Mouse (Mus musculus): ENCODE results near the gene Sik3. TPM values are rescaled to one million over a fixed set of nuclear protein-coding genes. Genes with fewer than 3 reads are reported as not detected.

The Sik3 gene
- polyA plus RNA-seq, 1 experiment from 2014 or later: 12.6 TPM

DNA sequence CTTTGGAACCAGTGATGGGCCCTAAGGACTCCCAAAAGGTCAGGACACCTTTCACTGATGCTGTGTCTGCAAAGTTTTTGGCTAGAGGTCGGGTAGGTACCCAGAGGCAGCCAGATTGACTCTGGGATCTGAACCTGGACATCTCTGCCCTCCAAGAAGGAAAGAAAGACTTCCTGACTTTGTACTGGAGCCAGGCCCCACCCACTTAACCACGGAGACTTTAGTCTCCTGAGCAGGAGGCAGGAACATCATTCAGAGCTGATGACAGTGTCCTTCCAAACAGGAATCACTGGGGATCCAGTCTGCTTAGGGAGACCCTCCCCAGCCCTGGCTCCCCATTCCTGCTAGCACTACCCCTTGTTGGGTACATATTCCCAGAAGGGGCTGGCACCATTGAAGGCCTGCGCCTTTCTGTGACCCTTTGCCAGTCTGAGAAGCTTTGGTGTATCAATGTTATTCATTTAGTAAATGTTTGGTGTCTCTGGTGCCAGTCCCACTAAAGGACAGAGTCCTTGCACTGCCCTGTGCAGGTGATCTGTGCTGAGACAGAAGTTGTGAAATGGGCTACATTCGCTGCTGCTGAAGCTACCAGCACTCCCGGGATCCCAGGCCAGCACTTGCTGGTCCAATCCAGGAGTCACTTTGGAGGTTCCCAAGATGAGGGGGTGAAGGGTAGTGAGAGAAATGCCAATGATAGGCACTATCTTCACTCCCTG lies 212.5 kb downstream of the Sik3 start:
- ATAC-seq (ENCODE audit: low FRiP score, low read depth): no peak
- Histone ChIP-seq H3K9ac (replicated peaks) (no peak overlapping the region), H3K4me2 (replicated peaks) (no peak overlapping the region), H3K4me3 (no peak overlapping the region), H3K27ac (replicated peaks) (no peak overlapping the region), H3K4me1 (no peaks in the 10 kb centered on the region), H3K36me3 (peaks cover 36% of the 10 kb centered on the region), H3K27me3 (peaks cover 13% of the 10 kb centered on the region; the same call in 1 of the 2 replicates), H3K9me3 (no peaks in the 10 kb centered on the region)
- WGBS: 69% methylated on average over 5 of the region's 5 CpGs

DNA sequence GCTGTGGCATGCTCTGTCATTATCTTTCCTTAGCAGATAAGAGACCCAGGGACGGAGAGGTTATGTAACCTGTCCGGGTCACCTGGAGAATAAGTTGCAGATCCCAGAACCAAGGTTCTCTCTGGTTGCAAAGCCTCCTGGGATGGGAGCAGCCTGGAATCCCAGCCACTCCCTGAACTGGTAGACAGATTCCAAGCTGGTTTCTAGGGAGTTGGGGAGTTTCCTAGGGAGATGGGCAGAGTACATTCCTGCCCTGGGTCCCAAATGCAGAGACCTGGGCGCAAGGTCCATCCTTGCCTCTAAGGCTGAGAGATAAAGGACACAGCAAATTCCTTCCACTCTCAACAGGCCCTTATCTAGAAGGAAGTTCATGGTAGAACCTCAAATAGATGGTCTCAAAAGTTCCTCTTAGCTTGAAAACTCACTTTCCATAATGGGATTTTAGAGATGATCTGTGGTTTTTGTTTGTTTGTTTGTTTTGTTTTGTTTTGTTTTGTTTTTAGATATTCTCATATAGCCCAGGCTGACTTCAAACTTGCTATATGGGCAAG lies 214.5 kb downstream of the Sik3 start:
- no peak for ATAC-seq (ENCODE audit: low FRiP score, low read depth)
- no peak overlapping the region for H3K4me2 ChIP-seq (replicated peaks)
- H3K9ac ChIP-seq (replicated peaks): no peak overlapping the region
- no peaks in the 10 kb centered on the region for H3K9me3 ChIP-seq
- peaks cover 30% of the 10 kb centered on the region for H3K27me3 ChIP-seq
- peaks cover 16% of the 10 kb centered on the region for H3K36me3 ChIP-seq
- no peak overlapping the region for H3K27ac ChIP-seq (replicated peaks)
- peaks cover 7% of the 10 kb centered on the region; the same call in 1 of the 2 replicates for H3K4me1 ChIP-seq
- 94% methylated on average over 3 of the region's 3 CpGs for WGBS
- no peak overlapping the region for H3K4me3 ChIP-seq

- Histone ChIP-seq H3K4me2 (replicated peaks) (no peak within 1 kb of the TSS), H3K4me1 (peaks cover 7% of the 10 kb centered on the region; the same call in 1 of the 2 replicates), H3K9me3 (no peaks in the 10 kb centered on the region), H3K27me3 (peaks cover 33% of the 10 kb centered on the region), H3K4me3 (no peak within 1 kb of the TSS), H3K9ac (replicated peaks) (no peak within 1 kb of the TSS), H3K36me3 (peaks cover 5% of the 10 kb centered on the region; the same call in 1 of the 2 replicates), H3K27ac (replicated peaks) (no peak within 1 kb of the TSS)
- 69% methylated on average over 9 of the region's 9 CpGs for WGBS
- ATAC-seq (ENCODE audit: low FRiP score, low read depth): no peak
Observed at GRCm38 (mm10) chr9:46228491-46228890, 215.9 kb downstream of the Sik3 start, which contains the start of gene Apoa1. TSS of gene Apoa1 (plus strand) at chr9:46228580.

- Histone ChIP-seq H3K9ac (replicated peaks) (peak overlapping the region; percentile 56), H3K27ac (replicated peaks) (no peak overlapping the region), H3K4me3 (peak overlapping the region; percentile 47), H3K4me2 (replicated peaks) (peak overlapping the region; percentile 74), H3K36me3 (no peaks in the 10 kb centered on the region), H3K4me1 (peaks cover 7% of the 10 kb centered on the region; the same call in 1 of the 2 replicates), H3K9me3 (no peaks in the 10 kb centered on the region), H3K27me3 (peaks cover 33% of the 10 kb centered on the region)
- peak; percentile 88 for ATAC-seq (ENCODE audit: low FRiP score, low read depth)
- 16% methylated on average over 37 of the region's 37 CpGs for WGBS
Observed at GRCm38 (mm10) chr9:46229573-46230449, 217.2 kb downstream of the Sik3 start.

GRCm38 (mm10) chr9:46230450-46230975 lies 217.9 kb downstream of the Sik3 start:
- WGBS: 24% methylated on average over 13 of the region's 13 CpGs

GRCm38 (mm10) chr9:46235196-46235595 lies 222.6 kb downstream of the Sik3 start:
- WGBS: 84% methylated on average over 6 of the region's 6 CpGs
- H3K4me1 ChIP-seq: peaks cover 7% of the 10 kb centered on the region; the same call in 1 of the 2 replicates
- no peak overlapping the region for H3K27ac ChIP-seq (replicated peaks)
- no peak overlapping the region for H3K9ac ChIP-seq (replicated peaks)
- H3K4me3 ChIP-seq: no peak overlapping the region
- ATAC-seq (ENCODE audit: low FRiP score, low read depth): no peak
- no peak overlapping the region for H3K4me2 ChIP-seq (replicated peaks)
- H3K36me3 ChIP-seq: no peaks in the 10 kb centered on the region
- peaks cover 23% of the 10 kb centered on the region for H3K27me3 ChIP-seq
- H3K9me3 ChIP-seq: no peaks in the 10 kb centered on the region

More at GRCm38 (mm10) chr9:46230450-46230975, 217.9 kb downstream of the Sik3 start:
- ATAC-seq (ENCODE audit: low FRiP score, low read depth): no peak
- Histone ChIP-seq H3K4me2 (replicated peaks) (peak overlapping the region; percentile 74), H3K9me3 (no peaks in the 10 kb centered on the region), H3K4me1 (peaks cover 7% of the 10 kb centered on the region; the same call in 1 of the 2 replicates), H3K27ac (replicated peaks) (no peak overlapping the region), H3K9ac (replicated peaks) (peak overlapping the region; percentile 56), H3K36me3 (no peaks in the 10 kb centered on the region), H3K4me3 (peak overlapping the region; percentile 47), H3K27me3 (peaks cover 36% of the 10 kb centered on the region)

GRCm38 (mm10) chr9:46235596-46235648 lies 222.8 kb downstream of the Sik3 start, which contains the start of gene Apoc3:
TSS of gene Apoc3 (minus strand) at chr9:46235636.
- no peak within 1 kb of the TSS for H3K9ac ChIP-seq (replicated peaks)
- no peaks in the 10 kb centered on the region for H3K9me3 ChIP-seq
- peaks cover 5% of the 10 kb centered on the region; the same call in 1 of the 2 replicates for H3K4me1 ChIP-seq
- no peak for ATAC-seq (ENCODE audit: low FRiP score, low read depth)
- H3K27ac ChIP-seq (replicated peaks): no peak within 1 kb of the TSS
- H3K4me3 ChIP-seq: no peak within 1 kb of the TSS
- H3K36me3 ChIP-seq: no peaks in the 10 kb centered on the region
- peaks cover 21% of the 10 kb centered on the region for H3K27me3 ChIP-seq
- no peak within 1 kb of the TSS for H3K4me2 ChIP-seq (replicated peaks)

- 0 out of 2 replicates have a peak, but pooled peaks cover 2% of the 10 kb centered on the region for H3K4me1 ChIP-seq
- no peaks in the 10 kb centered on the region for H3K9me3 ChIP-seq
- ATAC-seq (ENCODE audit: low FRiP score, low read depth): no peak
- no peaks in the 10 kb centered on the region for H3K36me3 ChIP-seq
- no peak overlapping the region for H3K4me2 ChIP-seq (replicated peaks)
- H3K4me3 ChIP-seq: no peak overlapping the region
- no peak overlapping the region for H3K27ac ChIP-seq (replicated peaks)
- H3K27me3 ChIP-seq: peaks cover 19% of the 10 kb centered on the region
- no peak overlapping the region for H3K9ac ChIP-seq (replicated peaks)
- 53% methylated on average over 4 of the region's 4 CpGs for WGBS
Observed at GRCm38 (mm10) chr9:46235649-46236048, 223.0 kb downstream of the Sik3 start.

- no peak for ATAC-seq (ENCODE audit: low FRiP score, low read depth)
- no peak overlapping the region for H3K9ac ChIP-seq (replicated peaks)
- H3K4me2 ChIP-seq (replicated peaks): no peak overlapping the region
Observed at GRCm38 (mm10) chr9:46238850-46239249, 226.2 kb downstream of the Sik3 start.

DNA sequence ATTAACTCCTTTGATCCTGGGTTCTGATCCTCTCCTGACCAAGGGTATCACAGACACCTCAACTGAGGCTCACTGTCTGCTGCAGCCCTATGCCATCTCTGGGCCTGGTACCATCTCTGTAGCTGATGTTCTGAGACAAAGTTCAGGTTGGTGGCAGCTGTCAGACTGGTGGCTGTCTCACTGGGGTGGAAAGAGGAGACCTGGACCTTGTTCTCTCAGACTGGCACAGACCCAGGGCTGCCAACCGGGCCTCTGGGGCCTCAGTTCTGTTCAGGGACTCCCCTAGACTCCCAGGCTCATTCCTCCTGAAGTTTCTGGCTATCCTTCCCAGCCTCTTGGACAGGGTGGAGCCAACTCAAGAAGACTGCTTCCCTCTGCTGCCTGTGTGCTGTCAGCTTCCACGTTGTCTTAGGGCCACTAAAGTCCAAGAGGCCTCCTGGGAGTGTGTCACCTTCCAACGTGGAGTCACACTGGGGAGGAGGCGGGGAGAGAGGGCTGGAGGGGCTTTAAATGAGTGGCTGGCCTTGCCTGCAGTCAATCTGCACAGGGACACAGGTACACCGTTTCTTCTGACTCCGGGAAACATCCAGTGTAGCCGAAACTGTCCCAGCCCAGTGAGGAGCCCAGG lies 228.0 kb downstream of the Sik3 start, which contains the start of gene Apoa4:
Gene Apoa4, plus strand, starts transcription at position 171 of the 628 bp plus-strand sequence.
- H3K9ac ChIP-seq (replicated peaks): no peak within 1 kb of the TSS
- H3K27ac ChIP-seq (replicated peaks): no peak within 1 kb of the TSS
- H3K4me3 ChIP-seq: no peak within 1 kb of the TSS
- H3K4me2 ChIP-seq (replicated peaks): no peak within 1 kb of the TSS
- no peak for ATAC-seq (ENCODE audit: low FRiP score, low read depth)
- H3K27me3 ChIP-seq: peaks cover 10% of the 10 kb centered on the region; the same call in 1 of the 2 replicates
- H3K36me3 ChIP-seq: no peaks in the 10 kb centered on the region
- WGBS: 66% methylated on average over 7 of the region's 7 CpGs
- no peaks in the 10 kb centered on the region for H3K9me3 ChIP-seq
- H3K4me1 ChIP-seq: no peaks in the 10 kb centered on the region

More at GRCm38 (mm10) chr9:46238850-46239249, 226.2 kb downstream of the Sik3 start:
- no peaks in the 10 kb centered on the region for H3K9me3 ChIP-seq
- no peak overlapping the region for H3K27ac ChIP-seq (replicated peaks)
- WGBS: 86% methylated on average over 7 of the region's 7 CpGs
- no peak overlapping the region for H3K4me3 ChIP-seq
- no peaks in the 10 kb centered on the region for H3K36me3 ChIP-seq
- peaks cover 13% of the 10 kb centered on the region for H3K27me3 ChIP-seq
- no peaks in the 10 kb centered on the region for H3K4me1 ChIP-seq

GRCm38 (mm10) chr9:46241818-46242217 lies 229.2 kb downstream of the Sik3 start:
- H3K27ac ChIP-seq (replicated peaks): no peak overlapping the region
- H3K9ac ChIP-seq (replicated peaks): no peak overlapping the region
- no peaks in the 10 kb centered on the region for H3K9me3 ChIP-seq
- no peaks in the 10 kb centered on the region for H3K36me3 ChIP-seq
- 72% methylated on average over 2 of the region's 2 CpGs for WGBS
- peaks cover 13% of the 10 kb centered on the region; the same call in 1 of the 2 replicates for H3K27me3 ChIP-seq
- H3K4me1 ChIP-seq: no peaks in the 10 kb centered on the region
- H3K4me3 ChIP-seq: no peak overlapping the region
- no peak overlapping the region for H3K4me2 ChIP-seq (replicated peaks)
- no peak for ATAC-seq (ENCODE audit: low FRiP score, low read depth)
